Mouse (Mus musculus): ENCODE data around the gene Cnih3. TPM values are rescaled to one million over a fixed set of nuclear protein-coding genes. Genes with fewer than 3 reads are reported as not detected.

Cnih3 gene
- total RNA-seq (2021): 10 to 100 TPM; 44.0 to 54.4 TPM
- long read RNA-seq, experiment 1, transcript Cnih3-201 (6 exons, 2,668 nt): major isoform, 46 of 54 reads
- long read RNA-seq, experiment 1, partial matches to known transcripts: 0 of 54 reads
- long read RNA-seq, experiment 1, other reads (novel, unspliced or antisense): 7 of 54 reads
- long read RNA-seq, experiment 2, transcript Cnih3-201 (6 exons, 2,668 nt): major isoform, 49 of 66 reads
- long read RNA-seq, experiment 2, partial matches to known transcripts: 1 of 66 reads
- long read RNA-seq, experiment 2, other reads (novel, unspliced or antisense): 9 of 66 reads

- DNase-seq (ENCODE audit: low spot score in 2 of 2): peak in 1 of 2 experiments; percentile 60
Observed at GRCm38 (mm10) chr1:181352367-181353199, at the start of gene Cnih3. Gene Cnih3, plus strand, starts transcription at chr1:181352628.

- DNase-seq (ENCODE audit: low spot score in 2 of 2): peak in 1 of 2 experiments; percentile 53
Observed at GRCm38 (mm10) chr1:181307981-181308380, 44.4 kb upstream of the Cnih3 start.

GRCm38 (mm10) chr1:181310712-181311111 lies 41.7 kb upstream of the Cnih3 start:
- DNase-seq (ENCODE audit: low spot score in 2 of 2): no peak

DNA sequence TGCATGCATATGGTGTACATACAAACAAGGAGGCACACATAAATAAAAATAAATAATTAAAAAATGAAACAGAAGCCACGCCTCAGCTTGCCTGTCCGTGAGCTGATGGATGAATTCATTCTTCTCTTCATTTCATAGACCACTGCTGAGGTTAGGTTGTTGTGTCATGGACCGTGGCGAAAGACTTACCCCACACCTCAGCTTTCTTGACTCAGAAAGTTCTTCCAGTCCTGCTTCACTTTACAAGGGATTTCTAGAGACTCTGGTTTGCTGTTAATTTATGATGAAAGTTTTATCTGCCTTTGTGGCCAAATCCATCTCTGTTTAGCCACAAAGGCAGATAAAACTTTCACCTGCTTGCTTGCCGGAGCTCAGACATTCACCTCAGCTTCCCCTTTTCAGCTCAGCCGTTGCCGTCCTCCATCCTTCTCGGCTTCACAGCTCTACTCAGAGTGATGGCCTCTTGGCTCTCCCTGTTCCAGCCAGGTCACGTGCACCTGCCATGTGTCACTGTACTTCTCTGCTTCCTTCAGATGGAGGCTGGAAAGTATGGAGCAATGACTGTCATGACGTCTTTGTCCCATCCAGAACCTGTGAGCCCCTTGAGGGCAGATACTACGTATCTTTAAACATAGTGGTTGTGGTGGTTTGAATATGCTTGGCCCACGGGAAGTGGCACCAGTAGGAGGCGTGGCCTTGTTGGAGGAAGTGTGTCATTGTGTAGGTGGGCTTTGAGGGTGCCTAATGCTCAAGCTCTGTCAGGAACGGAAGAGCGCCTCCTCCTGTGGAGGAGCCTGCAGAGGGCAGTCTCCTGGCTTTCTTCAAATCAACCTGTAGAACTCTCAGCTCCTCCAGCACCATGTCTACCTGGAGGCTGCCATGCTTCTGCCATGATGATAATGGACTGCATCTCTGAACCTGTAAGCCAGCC lies 40.0 kb upstream of the Cnih3 start:
- DNase-seq (ENCODE audit: low spot score in 2 of 2): no peak

GRCm38 (mm10) chr1:181313046-181313415 lies 39.4 kb upstream of the Cnih3 start:
- DNase-seq (ENCODE audit: low spot score in 2 of 2): no peak

DNA sequence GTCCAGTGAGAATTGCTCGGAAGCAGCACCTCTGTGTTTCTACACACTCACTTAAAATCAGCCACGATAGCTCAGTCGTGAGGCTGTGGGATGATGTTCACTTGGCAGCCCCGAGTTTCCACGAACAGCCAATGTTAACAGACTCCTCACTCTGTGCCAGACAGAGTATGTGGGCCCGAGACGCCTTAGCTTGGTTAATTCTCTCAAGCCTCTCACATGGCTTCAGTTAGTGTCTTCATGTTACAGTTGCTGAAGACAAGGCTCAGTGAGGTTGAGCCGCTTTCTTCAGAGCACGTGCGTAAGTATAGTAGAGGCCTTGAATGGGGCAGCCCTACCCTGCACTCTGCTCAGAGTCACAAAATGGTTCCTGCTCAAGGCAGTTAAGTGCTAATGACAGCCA lies 38.1 kb upstream of the Cnih3 start:
- no peak for DNase-seq (ENCODE audit: low spot score in 2 of 2)

DNA sequence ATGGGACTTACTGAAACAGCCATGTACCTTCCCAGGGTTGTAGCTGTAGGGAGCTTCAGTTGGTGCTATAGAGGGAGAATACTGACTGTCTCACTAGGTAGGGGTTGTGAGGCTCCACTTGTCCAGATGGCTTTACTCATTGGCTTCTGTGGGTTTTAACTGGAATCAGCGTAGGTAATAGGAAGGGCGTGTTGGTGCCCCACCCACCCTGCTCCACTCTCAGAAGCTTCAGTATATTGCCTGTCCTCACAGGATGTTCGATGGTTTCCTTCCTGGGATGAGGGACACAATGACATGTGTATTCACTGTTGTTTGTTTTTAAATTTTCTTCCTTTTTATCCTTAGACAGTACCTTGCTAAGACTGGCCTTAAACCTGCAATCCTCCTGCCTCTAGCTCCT lies 37.1 kb upstream of the Cnih3 start:
- no peak for DNase-seq (ENCODE audit: low spot score in 2 of 2)

DNA sequence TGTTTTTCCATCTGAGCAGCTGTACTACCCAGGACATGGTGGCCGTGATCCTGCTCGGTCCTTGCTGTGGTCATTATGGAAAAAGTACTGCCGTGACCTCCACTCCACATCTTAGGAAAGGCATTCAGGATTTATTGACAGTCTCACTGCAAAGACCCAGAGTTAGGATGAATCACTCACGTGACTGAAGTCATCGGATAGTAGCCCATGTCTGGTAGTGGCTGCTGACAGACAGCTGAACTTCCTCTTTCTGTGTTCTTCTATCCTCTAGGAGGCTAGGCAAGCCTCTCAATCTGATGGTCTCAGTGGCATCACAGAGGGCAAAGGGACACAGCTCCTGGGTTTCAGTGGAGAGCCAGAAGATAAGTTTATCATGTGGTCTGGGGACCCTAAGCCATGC lies 35.9 kb upstream of the Cnih3 start:
- no peak for DNase-seq (ENCODE audit: low spot score in 2 of 2)

- DNase-seq (ENCODE audit: low spot score in 2 of 2): no peak
Observed at GRCm38 (mm10) chr1:181319466-181319865, 33.0 kb upstream of the Cnih3 start.

DNA sequence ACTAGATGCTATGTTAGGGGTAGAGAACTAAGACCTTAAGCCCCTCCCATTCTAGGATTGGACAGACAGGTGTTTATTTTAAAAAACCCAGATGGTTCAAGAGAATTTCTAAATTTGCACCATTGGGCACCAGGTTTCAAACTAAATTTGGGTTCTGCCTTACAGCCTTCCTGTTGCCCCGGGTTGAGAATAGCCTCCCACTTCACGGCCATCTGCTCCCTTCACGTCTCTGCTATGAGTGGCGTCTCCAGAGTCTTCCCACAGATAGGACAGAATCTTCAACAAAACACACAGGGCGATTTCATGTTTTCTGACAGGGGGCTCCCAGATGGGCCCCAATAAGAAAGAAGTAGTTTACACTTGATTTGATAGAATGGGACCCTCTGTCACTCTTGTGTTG lies 31.3 kb upstream of the Cnih3 start:
- DNase-seq (ENCODE audit: low spot score in 2 of 2): no peak

DNA sequence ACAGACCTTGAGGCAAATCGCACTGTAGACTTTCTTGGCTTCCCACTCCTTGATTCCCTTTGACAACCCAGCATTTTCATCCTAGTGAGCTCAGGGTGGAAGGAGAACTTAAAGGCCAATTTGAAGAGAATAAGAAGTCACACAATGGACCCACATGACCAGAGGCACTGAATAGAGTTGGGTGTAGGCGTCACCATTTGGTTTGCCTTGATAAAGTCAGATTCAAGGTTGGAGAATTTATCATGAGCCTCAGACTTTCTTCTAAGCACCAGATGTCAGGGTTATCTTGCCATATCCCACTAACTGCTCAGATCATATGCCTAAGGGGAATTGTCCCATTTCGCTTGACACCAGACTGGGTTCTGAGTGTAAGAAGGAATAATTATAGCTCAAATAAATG lies 29.3 kb upstream of the Cnih3 start:
- no peak for DNase-seq (ENCODE audit: low spot score in 2 of 2)

DNA sequence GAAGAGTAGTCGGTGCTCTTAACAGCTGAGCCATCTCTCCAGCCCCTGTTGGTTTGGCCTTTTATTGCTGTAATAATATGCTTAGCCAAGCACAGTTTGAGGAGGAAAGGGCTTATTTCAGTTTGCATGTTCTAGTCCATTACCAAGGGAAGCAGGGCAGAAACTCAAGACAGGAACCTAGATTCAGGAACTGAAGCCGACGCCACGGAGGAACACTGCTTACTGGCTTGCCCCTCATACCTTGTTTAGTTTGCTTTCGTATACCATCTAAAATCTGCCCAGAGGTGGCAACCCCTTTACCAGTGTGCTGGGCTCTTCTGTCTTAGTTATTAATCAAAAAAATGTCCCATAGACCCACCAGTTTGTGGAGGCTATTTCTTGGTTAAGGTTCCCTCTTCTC lies 25.3 kb upstream of the Cnih3 start:
- no peak for DNase-seq (ENCODE audit: low spot score in 2 of 2)

DNA sequence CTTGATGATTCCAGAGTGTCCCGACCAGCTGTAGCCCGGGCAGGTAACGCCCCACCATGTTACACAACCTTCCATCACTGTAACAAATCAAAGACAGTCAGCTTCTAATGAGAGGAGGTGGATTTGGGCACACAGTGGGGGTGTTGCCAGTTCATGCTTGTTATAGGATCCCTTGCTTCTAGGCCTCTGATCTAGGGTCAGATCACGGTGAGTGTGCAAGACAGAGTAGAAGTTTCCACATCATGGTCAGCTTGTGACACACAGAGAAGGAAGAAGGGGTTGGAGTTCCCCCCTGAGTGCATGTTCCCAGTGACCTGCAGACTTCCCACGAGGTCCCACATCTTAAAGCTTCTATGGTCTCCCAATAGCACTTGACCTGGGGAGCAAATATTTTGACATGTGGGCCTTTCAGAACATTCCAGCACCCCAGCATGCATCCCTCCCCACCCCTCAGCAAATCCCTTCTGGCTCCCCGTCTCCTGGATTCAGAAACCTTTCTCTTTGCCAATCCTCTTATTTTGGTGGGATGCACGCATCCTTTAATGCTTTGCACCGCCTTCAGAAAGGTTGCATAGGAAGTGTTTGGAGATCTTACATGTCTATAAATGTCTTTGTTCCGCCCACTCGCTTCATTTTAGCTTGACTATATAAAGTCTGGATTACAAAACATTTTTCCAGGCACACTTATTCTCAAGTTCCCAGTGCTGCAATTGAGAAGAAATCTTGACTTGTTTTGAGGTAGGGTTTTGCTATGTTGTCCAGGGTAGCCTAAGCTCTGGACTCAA lies 24.6 kb upstream of the Cnih3 start:
- DNase-seq (ENCODE audit: low spot score in 2 of 2): no peak

- no peak for DNase-seq (ENCODE audit: low spot score in 2 of 2)
Observed at GRCm38 (mm10) chr1:181329110-181329509, 23.3 kb upstream of the Cnih3 start.

GRCm38 (mm10) chr1:181332597-181332996 lies 19.8 kb upstream of the Cnih3 start:
- no peak for DNase-seq (ENCODE audit: low spot score in 2 of 2)

GRCm38 (mm10) chr1:181334329-181335018 lies 18.0 kb upstream of the Cnih3 start:
- no peak for DNase-seq (ENCODE audit: low spot score in 2 of 2)

GRCm38 (mm10) chr1:181335019-181335365 lies 17.4 kb upstream of the Cnih3 start:
- DNase-seq (ENCODE audit: low spot score in 2 of 2): no peak

GRCm38 (mm10) chr1:181335388-181335787 lies 17.0 kb upstream of the Cnih3 start:
- no peak for DNase-seq (ENCODE audit: low spot score in 2 of 2)

- DNase-seq (ENCODE audit: low spot score in 2 of 2): no peak
Observed at GRCm38 (mm10) chr1:181336857-181337256, 15.6 kb upstream of the Cnih3 start.

DNA sequence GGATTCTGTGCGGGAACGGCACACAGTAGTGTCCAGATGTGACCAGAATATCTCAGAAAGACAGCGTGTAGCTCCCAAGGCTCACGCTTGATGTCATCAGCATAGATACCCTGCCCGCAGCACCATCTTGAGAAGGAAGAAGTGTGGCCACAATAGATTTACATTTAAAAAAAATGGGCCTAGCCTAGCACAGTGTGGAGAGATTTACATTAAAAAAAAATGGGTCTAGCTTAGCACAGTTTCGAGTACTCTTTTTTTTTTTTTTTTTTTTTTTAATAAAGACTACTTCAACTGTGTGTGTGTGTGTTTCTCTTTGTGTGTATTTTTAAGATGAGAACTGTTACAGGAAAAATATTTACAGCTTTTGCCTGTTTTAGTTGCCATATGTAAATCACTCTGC lies 13.3 kb upstream of the Cnih3 start:
- DNase-seq (ENCODE audit: low spot score in 2 of 2): no peak
